Mouse (Mus musculus) C2C12 (cell line): Measurements from ENCODE around the gene Gm20388.

Source experiments
- CEBPB ChIP-seq: IDR thresholded peaks from one replicate; pipeline ENCODE4 v1.6.1; 2011; ENCODE audit warnings: low read depth, mild to moderate bottlenecking, control low read depth, moderate library complexity
- CTCF ChIP-seq: IDR thresholded peaks from one replicate; pipeline ENCODE4 v1.5.1; 2011; ENCODE audit not compliant: control insufficient read depth, insufficient read depth, insufficient read length
- MAX ChIP-seq: IDR thresholded peaks from one replicate; pipeline ENCODE4 v1.6.1; 2011; ENCODE audit warnings: mild to moderate bottlenecking, control low read depth

DNA sequence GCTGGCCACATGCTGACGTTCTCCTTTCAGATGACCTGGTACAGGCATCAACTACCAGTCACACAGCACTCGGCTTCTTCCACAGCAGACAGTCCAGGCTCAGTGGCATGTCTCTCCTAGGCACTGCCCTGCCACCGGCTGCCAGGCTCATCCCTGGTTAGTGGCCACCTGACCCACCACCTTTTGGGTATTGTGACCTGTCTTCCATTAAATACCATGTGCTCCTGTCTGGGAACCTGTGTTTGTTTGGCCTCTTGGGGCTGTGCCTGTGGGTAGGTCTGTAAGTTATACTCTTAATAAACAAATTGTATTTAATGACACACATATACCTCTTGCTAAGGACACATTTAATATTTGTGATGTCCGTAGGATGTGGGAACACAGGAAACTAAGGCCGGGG is 460.5 kb downstream of the Gm20388 start:
- TF ChIP-seq MAX, result no peak
- no peak for TF ChIP-seq CTCF
- TF ChIP-seq CEBPB, result no peak
